Mouse (Mus musculus): ENCODE measurements around the gene AC161166.1. TPM values are rescaled to one million over a fixed set of nuclear protein-coding genes. Genes with fewer than 3 reads are reported as not detected.
"Not testable (repeated sequence)": the region's sequence is repeated elsewhere in the genome, so short reads cannot be mapped to it uniquely, and the experiment has no call there.

Gene AC161166.1
- total RNA-seq, 2 experiments from 2014 or later, result not detected

GRCm38 (mm10) chr7:24529580-24529979 lies 17.3 kb upstream of the AC161166.1 start:
- peak in 1 of 2 experiments; percentile 37 for DNase-seq (ENCODE audit: extremely low spot score in 1 of 2, low spot score in 2 of 2)
- intact Hi-C loops (cut with DNase I), result no loop called here

DNA sequence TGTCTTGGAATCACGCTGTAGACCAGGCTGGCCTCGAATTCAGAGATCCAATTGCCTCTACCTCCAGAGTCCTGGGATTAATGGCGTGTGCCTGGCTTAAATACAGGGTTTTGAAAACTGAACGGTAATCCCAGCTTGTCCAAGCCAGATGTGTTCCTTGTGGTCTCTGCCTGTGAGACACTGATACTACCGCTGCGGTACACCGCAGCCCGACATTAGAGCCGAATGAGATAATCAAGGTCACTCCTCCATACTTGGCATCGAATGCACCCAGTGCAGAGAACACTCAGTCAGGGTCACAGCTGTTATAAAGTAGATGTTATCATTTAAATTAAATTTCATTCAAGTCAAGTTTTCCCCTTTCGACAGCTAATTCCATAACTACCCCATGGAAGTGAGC lies 16.6 kb upstream of the AC161166.1 start:
- intact Hi-C loops (cut with DNase I), result no loop called here
- DNase-seq (ENCODE audit: extremely low spot score in 1 of 2, low spot score in 2 of 2), result no peak

- intact Hi-C loops (cut with DNase I), result no loop called here
- no peak for DNase-seq (ENCODE audit: extremely low spot score in 1 of 2, low spot score in 2 of 2)
These were observed 13.6 kb upstream of the AC161166.1 start for GRCm38 (mm10) chr7:24525686-24526420.

DNA sequence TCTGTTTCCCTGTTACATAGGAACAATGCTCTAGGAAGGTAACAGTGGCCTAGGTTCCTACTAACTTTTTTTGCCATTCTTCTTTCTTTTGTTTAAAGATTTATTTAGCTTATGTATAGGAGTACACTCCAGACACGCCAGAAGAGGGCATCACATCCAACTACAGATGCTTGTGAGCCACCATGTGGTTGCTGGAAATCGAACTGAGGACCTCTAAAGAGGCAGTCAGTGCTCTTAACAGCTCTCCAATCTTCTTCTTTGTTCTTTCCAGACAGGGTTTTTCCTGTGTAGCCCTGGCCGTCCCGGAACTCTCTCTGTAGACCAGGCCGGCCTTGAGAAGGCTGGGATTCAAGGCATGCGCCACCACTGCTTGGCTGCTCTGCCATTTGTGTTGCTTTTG lies 12.7 kb upstream of the AC161166.1 start:
- intact Hi-C loops (cut with DNase I), result no loop called here
- DNase-seq (ENCODE audit: extremely low spot score in 1 of 2, low spot score in 2 of 2), result no peak

DNA sequence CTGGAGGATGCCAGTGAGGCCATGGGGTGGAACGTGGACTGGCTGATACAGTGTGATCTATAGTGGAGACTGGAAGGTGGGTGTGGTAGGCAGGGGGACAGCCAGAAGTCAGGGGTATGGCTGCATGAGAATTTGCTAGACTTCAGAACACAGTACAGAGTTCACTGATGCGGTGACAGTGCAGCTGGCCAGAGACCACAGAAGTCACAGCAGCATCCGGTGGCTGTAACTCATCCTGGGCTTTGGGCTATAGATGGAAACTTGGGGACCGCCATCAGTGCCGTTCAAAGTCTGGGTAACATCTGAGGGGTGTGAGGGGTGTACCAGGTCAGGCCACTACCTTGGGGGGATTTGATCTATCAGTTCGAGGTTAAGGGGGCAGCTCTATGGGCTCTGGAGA lies 11.5 kb upstream of the AC161166.1 start:
- intact Hi-C loops (cut with DNase I), result no loop called here
- no peak for DNase-seq (ENCODE audit: extremely low spot score in 1 of 2, low spot score in 2 of 2)

DNA sequence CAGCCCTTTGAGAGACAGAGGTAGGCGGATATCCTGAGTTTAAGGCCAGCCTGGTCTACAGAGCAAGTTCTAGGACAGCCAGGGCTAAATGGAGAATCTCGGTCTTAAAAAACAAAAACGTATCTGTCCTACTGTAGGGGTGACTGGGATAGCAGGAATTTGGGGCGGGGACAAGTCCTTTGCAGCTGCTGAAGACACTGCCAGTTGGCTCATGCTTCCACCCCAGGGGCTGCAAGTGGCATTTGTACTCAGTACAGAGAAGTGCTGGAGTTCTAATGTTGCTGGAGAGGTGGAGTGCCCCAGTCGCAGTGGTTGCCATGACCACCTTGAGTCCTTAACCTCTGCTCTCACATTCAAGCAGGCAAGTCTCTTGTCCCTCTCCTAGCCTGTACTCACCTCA lies 10.6 kb upstream of the AC161166.1 start:
- intact Hi-C loops (cut with DNase I), result no loop called here
- no peak for DNase-seq (ENCODE audit: extremely low spot score in 1 of 2, low spot score in 2 of 2)

DNA sequence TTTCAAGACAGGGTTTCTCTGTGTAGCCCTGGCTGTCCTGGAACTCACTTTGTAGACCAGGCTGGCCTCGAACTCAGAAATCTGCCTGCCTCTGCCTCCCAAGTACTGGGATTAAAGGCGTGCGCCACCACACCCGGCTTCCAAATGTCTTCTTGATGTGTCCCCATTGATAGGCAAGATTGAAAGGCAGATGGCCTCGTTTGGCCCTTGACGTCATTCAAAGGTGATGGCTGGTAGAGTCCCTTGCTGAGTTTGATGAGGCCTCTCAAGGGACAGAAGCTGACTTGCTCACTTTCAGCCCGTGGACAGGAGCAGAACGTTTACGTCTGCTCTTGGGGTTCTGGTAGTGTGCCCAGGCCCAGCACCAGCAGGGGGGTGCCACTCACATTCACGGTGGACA lies 7.8 kb upstream of the AC161166.1 start:
- intact Hi-C loops (cut with DNase I), result not testable (repeated sequence)

DNA sequence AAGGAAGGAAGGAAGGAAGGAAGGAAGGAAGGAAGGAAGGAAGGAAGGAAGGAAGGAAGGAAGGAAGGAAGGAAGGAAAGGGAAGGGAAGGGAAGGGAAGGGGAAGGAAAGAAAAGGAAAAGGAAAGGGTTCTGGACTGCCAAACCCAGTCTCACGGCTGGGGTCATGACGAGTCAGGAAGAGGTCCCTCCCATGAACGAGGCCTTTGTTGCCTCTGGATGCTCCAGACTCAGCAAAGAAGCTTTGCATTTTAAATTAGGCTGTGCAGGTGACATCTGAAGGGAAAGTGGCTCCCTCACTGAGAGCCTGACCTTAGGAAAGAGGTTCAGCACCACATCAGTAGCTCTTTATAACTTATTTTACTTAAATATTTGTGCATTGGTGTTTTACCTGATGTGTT lies 6.9 kb upstream of the AC161166.1 start:
- intact Hi-C loops (cut with DNase I), result no loop called here
- no peak for DNase-seq (ENCODE audit: extremely low spot score in 1 of 2, low spot score in 2 of 2)

More for the DNA sequence above, 7.8 kb upstream of the AC161166.1 start:
- not testable (repeated sequence) for DNase-seq (ENCODE audit: extremely low spot score in 1 of 2, low spot score in 2 of 2)

GRCm38 (mm10) chr7:24517654-24518053 lies 5.4 kb upstream of the AC161166.1 start:
- intact Hi-C loops (cut with DNase I), result no loop called here
- peak in 1 of 2 experiments; percentile 69 for DNase-seq (ENCODE audit: extremely low spot score in 1 of 2, low spot score in 2 of 2)

DNA sequence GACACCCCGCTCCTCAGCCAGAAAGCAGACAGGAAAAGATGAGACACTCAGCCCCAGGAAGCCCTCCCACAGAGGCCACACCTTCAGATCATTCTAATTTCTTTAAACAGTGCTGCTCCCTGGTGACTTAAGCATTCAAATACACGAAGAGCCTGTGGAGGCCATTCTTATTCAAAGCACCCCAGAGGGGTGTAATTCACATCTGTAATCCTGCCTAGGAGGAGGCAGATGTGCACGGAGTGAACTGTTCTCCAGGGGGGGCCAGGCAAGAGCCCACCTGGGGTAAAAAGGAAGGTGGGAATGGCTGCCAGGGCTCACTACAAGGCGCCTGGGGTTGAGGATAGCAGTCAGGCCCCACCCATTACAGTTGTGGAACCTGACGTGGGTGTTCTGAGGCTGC lies 4.8 kb upstream of the AC161166.1 start:
- intact Hi-C loops (cut with DNase I), result no loop called here
- DNase-seq (ENCODE audit: extremely low spot score in 1 of 2, low spot score in 2 of 2), result no peak

- DNase-seq (ENCODE audit: extremely low spot score in 1 of 2, low spot score in 2 of 2), result not testable (repeated sequence)
These were observed 4.1 kb upstream of the AC161166.1 start for GRCm38 (mm10) chr7:24516319-24516718.

DNA sequence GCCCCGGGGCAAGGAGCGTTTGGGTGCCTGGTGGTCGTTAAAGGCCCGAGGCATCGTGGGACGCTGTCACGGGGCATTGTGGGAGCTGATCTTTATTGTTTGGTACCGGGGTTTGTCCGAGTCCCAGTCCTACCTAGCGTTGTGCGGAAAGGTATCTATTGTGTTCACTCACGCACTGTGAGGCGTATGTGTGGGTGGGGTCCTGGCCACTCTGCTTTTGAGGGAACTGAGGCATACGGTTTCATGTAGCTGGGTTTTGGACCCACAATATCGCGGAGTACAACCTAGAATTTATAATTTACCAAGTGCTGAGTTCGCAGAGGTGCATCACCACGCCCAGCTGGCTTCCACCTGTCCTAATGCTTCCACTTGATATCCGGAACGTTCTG lies 4.5 kb downstream of the AC161166.1 start:
- intact Hi-C loops (cut with DNase I), result no loop called here
- DNase-seq (ENCODE audit: extremely low spot score in 1 of 2, low spot score in 2 of 2), result no peak

More at GRCm38 (mm10) chr7:24516319-24516718, 4.1 kb upstream of the AC161166.1 start:
- intact Hi-C loops (cut with DNase I), result not testable (repeated sequence)

DNA sequence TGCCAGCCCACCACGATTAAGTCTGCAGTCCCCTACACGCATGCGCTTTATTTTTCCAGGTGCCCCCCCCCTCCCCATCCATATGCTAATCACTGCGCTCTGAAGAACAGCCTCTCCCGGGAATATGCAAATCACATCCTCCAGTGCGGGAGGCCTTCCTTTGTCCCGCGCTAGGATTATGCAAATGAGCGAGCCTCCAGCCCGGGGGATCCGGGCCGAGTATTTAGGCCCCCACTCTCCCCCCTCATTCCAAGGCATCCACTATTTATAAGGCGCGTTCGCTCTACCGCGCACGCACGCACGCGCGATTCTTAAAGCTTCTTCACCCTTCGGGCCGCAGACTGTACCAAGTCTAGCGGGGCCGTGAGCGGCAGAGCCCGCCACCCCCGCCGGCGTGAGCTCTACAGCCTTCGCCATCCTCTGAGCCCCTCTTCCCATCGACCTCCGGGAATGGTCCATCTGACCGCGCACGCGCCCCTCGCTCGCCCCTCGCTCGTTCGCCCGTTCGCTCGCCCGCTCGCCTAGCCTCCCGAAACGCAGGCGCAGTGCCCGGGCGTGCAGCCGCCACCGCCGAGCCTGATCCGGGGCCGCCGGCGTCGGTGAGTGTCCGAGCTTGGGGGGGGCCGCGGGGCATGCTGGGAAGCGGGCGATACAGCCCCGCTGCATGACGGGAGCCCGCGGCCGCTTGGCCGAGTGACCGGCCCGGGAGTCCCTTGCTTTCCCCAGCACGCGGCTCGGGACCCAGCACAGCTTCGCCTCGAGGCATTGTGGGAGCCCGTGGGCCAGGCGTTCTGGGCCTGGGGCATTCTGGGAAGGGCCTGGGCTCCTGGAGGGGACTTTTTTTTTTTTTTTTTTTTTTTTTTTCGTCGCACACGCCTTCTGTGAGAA lies 5.2 kb downstream of the AC161166.1 start, which contains the start of gene Zfp428:
Gene Zfp428, plus strand, starts transcription at position 169 of the 888 bp plus-strand sequence.
- peak; percentile 84 to 93 for DNase-seq (ENCODE audit: extremely low spot score in 1 of 2, low spot score in 2 of 2)
- intact Hi-C loops (cut with DNase I), result no loop called here

DNA sequence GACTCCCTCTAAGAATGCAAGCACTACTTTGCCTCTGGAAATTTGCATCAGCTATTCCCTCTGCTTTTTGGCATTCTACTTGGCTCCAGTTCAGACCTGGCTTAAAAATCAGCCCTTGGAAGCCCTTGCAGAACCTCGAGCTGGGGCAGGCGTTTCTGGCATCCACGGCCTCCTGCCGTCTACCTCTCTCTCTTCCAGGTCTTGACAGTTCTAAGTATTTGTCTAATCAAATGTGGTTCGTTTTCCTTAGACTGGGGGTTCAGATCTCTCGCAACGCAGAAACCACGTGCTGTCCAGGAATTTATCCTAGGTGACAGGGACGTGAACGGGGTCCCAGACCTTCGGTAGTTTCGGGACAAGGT lies 5.8 kb downstream of the AC161166.1 start:
- intact Hi-C loops (cut with DNase I), result no loop called here
- peak in 1 of 2 experiments; percentile 74 for DNase-seq (ENCODE audit: extremely low spot score in 1 of 2, low spot score in 2 of 2)

- DNase-seq (ENCODE audit: extremely low spot score in 1 of 2, low spot score in 2 of 2), result no peak
- intact Hi-C loops (cut with DNase I), result no loop called here
These were observed 6.2 kb downstream of the AC161166.1 start for GRCm38 (mm10) chr7:24506065-24506459.

DNA sequence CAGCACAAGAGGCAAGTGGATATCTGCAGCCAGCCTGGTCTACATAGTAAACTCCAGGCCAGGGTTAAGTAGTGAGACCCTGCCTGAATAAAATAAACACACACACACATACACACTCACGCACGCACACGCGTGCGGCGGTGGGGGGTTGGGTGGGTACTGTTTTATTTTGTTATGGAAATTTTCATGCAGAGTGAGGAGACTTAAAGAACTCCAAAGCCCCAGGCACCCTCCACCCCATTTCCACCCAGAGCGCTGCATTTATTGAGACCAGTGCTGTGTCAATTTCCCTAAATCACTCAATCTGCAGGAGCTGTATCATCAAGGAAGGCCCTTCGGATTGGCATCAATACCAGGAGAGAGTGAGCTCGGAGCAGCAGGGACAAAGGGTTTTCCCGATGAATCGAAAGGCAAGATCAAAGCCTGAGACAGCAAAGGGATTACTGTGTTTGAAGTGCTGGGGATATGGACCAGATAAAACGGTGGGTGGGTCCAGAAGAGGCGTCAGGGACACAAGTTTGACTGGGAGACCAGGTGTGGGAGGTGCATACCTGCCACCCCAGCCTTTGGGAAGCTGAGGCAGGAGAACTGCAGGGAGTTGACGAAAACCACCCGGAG lies 6.7 kb downstream of the AC161166.1 start:
- DNase-seq (ENCODE audit: extremely low spot score in 1 of 2, low spot score in 2 of 2), result no peak
- intact Hi-C loops (cut with DNase I), result no loop called here

DNA sequence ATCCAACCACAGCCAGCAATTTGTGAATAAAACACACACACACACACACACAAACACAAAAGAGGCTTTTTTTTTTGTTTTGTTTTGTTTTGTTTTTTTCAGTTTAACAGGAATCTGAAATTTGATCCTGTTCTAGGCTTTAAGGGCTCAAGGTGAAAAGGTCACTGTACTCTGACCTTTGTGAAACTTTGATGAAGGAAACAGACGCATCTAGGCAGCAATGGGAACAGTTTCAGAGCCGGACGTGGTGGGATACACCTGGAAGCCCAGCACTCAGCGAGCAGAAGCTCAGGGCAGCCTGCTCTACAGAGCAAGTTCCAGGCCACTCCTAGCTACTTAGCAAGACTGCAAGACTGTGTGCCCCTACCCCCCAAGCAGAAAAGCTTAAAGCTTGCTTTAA lies 7.4 kb downstream of the AC161166.1 start:
- DNase-seq (ENCODE audit: extremely low spot score in 1 of 2, low spot score in 2 of 2), result no peak
- intact Hi-C loops (cut with DNase I), result no loop called here

- no peak for DNase-seq (ENCODE audit: extremely low spot score in 1 of 2, low spot score in 2 of 2)
- intact Hi-C loops (cut with DNase I), result no loop called here
These were observed 8.3 kb downstream of the AC161166.1 start for GRCm38 (mm10) chr7:24504004-24504403.

DNA sequence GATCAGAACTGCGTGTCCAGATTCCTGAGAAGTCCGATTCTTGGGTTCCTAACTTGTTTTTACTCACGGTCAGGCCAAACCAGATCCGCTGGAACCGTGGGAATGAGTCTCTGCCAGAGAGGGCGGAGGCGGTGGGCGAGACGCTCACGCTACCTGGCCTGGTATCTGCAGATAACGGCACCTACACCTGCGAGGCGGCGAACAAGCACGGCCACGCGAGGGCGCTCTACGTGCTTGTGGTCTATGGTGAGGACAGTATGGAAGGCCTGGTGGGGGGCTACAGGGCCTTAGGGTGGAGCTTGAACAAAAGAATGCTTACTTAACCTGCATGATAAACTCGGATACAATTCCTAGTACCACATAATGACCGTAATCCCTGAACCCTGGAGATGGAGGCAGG lies 10.8 kb downstream of the AC161166.1 start:
- intact Hi-C loops (cut with DNase I), result no loop called here
- DNase-seq (ENCODE audit: extremely low spot score in 1 of 2, low spot score in 2 of 2), result no peak

DNA sequence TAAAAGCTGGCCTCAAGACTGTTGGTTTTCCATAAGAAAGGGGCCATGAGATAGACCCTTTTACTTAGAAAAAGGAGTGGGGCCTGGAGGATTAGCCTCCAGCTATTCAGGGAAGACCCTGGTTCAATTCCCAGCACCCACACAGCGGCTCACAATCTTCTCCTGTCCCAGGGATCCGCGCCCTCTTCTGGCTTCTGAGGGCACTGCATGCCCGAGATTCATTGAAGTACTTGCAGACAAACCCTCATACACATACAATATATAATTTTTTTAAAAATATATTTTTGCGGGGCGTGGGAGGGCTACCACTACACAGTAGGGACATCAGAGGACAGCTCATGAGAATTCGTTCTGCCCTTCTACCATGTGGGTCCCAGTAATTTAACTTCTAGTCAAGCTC lies 11.3 kb downstream of the AC161166.1 start:
- DNase-seq (ENCODE audit: extremely low spot score in 1 of 2, low spot score in 2 of 2), result peak in 1 of 2 experiments; percentile 74
- intact Hi-C loops (cut with DNase I), result no loop called here
